Mouse (Mus musculus) kidney, embryonic 15.5 days (tissue): ENCODE results near the gene Nob1. TPM values are rescaled to one million over a fixed set of nuclear protein-coding genes. Genes with fewer than 3 reads are reported as not detected.
A peak's percentile ranks its signal among the peaks of the same experiment; 100 is the strongest.

Experiments
- ATAC-seq: fragments of 200-750 bp; cut with Nextera tagmentation; replicated peaks from 2 replicates; pipeline ENCODE4 v1.8.0; 2017; ENCODE audit warnings: moderate TSS enrichment; ENCODE audit not compliant: low FRiP score
- H3K27ac ChIP-seq: fragments of 300-500 bp; sonication (generic); 2 replicates; pipeline ENCODE4 v1.5.1; 2015; ENCODE audit warnings: mild to moderate bottlenecking, inconsistent platforms
- H3K27me3 ChIP-seq: fragments of 300-500 bp; sonication (generic); 2 replicates; pipeline ENCODE4 v1.6.1; 2015; ENCODE audit warnings: inconsistent platforms
- H3K36me3 ChIP-seq: fragments of 300-500 bp; sonication (generic); 2 replicates; pipeline ENCODE4 v1.6.1; 2015; ENCODE audit warnings: inconsistent platforms
- H3K4me1 ChIP-seq: fragments of 300-500 bp; sonication (generic); 2 replicates; pipeline ENCODE4 v1.6.1; 2015; ENCODE audit warnings: inconsistent platforms
- H3K4me2 ChIP-seq: fragments of 300-500 bp; sonication (generic); 2 replicates; pipeline ENCODE4 v1.6.1; 2015; ENCODE audit warnings: moderate library complexity, mild to moderate bottlenecking, inconsistent platforms
- H3K4me3 ChIP-seq: fragments of 300-500 bp; sonication (generic); replicated peaks from 2 replicates; pipeline ENCODE4 v1.5.1; 2015; ENCODE audit warnings: mild to moderate bottlenecking, inconsistent platforms
- H3K9ac ChIP-seq: fragments of 300-500 bp; sonication (generic); 2 replicates; pipeline ENCODE4 v1.6.1; 2015; ENCODE audit warnings: mild to moderate bottlenecking, inconsistent platforms
- H3K9me3 ChIP-seq: fragments of 300-500 bp; sonication (generic); replicated peaks from 2 replicates; pipeline ENCODE4 v1.6.1; 2016; ENCODE audit warnings: inconsistent platforms
- WGBS: fragments of 180-500 bp; shearing (Covaris S2); methylation state at CpG from one replicate; pipeline ENCODE4 v1.1.7; 2015; ENCODE audit warnings: mixed read lengths; 5-methylcytosine and 5-hydroxymethylcytosine counted together
- polyA plus RNA-seq: library from polyadenylated mRNA; unstranded; fragments of >200 nt; fragmentation: Nextera tagmentation; extraction: Ambion mirVana; gene quantifications from 2 replicates; pipeline ENCODE4 v1.2.1, GENCODE M21; 2015

The Nob1 gene
- polyA plus RNA-seq, 1 experiment from 2014 or later = 89.0 TPM

- 72% methylated on average over 8 of the region's 8 CpGs for WGBS
Observed at GRCm38 (mm10) chr8:107430821-107431220, 6.0 kb upstream of the Nob1 start.

DNA sequence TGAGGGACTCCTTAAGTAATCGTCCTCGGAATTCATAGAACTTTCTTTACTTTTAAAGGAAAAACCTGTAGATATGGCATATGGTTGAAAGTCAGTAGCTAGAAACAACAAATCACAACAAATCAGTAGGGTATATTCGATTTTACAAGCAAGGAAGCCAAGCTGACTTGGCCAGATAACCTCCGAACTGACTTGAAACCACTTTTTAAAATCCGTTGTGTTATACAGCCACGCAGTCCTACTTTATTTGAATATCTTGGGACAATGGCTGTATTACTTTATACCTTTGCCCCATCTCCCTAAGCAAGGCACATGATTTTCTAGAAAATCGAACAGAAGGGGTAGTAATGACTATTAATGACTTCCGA lies 363 bp upstream of the Nob1 start:
- H3K4me1 ChIP-seq = peaks cover 14% of the 10 kb centered on the region
- no peaks in the 10 kb centered on the region for H3K9me3 ChIP-seq
- H3K4me3 ChIP-seq = peak overlapping the region; percentile 88; the same call in 1 of the 2 replicates
- no peak overlapping the region for H3K27ac ChIP-seq
- WGBS = 48% methylated on average over 8 of the region's 8 CpGs
- H3K9ac ChIP-seq = no peak overlapping the region
- H3K4me2 ChIP-seq = peak overlapping the region; percentile 77
- ATAC-seq = no peak
- H3K27me3 ChIP-seq = no peaks in the 10 kb centered on the region
- peaks cover 31% of the 10 kb centered on the region for H3K36me3 ChIP-seq

More at GRCm38 (mm10) chr8:107430821-107431220, 6.0 kb upstream of the Nob1 start:
- Histone ChIP-seq H3K4me2 (no peak overlapping the region), H3K9me3 (no peaks in the 10 kb centered on the region), H3K4me1 (peaks cover 6% of the 10 kb centered on the region), H3K27me3 (no peaks in the 10 kb centered on the region), H3K9ac (no peak overlapping the region), H3K36me3 (no peaks in the 10 kb centered on the region), H3K4me3 (no peak overlapping the region), H3K27ac (no peak overlapping the region)
- ATAC-seq = no peak

GRCm38 (mm10) chr8:107424176-107424575 lies 675 bp downstream of the Nob1 start:
- no peak for ATAC-seq
- no peaks in the 10 kb centered on the region for H3K9me3 ChIP-seq
- H3K27ac ChIP-seq = peak overlapping the region; percentile 76
- H3K36me3 ChIP-seq = peaks cover 42% of the 10 kb centered on the region
- WGBS = 27% methylated on average over 9 of the region's 9 CpGs
- no peaks in the 10 kb centered on the region for H3K27me3 ChIP-seq
- peak overlapping the region; percentile 77 for H3K4me2 ChIP-seq
- peak overlapping the region; percentile 84 for H3K9ac ChIP-seq
- H3K4me3 ChIP-seq = peak overlapping the region; percentile 88
- H3K4me1 ChIP-seq = peaks cover 14% of the 10 kb centered on the region

GRCm38 (mm10) chr8:107417001-107417400 lies 7.8 kb downstream of the Nob1 start:
- Histone ChIP-seq H3K36me3 (peaks cover 100% of the 10 kb centered on the region), H3K4me1 (no peaks in the 10 kb centered on the region; the same call in 1 of the 2 replicates), H3K9me3 (no peaks in the 10 kb centered on the region), H3K27ac (no peak overlapping the region), H3K4me2 (no peak overlapping the region), H3K27me3 (no peaks in the 10 kb centered on the region), H3K9ac (no peak overlapping the region), H3K4me3 (no peak overlapping the region)
- ATAC-seq = no peak
- WGBS = 91% methylated on average over 12 of the region's 12 CpGs

- no peaks in the 10 kb centered on the region for H3K9me3 ChIP-seq
- no peak overlapping the region for H3K4me3 ChIP-seq
- no peak overlapping the region for H3K9ac ChIP-seq
- WGBS = 93% methylated on average over 10 of the region's 10 CpGs
- no peak overlapping the region for H3K27ac ChIP-seq
- H3K4me2 ChIP-seq = no peak overlapping the region
- no peaks in the 10 kb centered on the region for H3K4me1 ChIP-seq
- H3K27me3 ChIP-seq = no peaks in the 10 kb centered on the region
- H3K36me3 ChIP-seq = peaks cover 100% of the 10 kb centered on the region
- ATAC-seq = no peak
Observed at GRCm38 (mm10) chr8:107413881-107414280, 11.0 kb downstream of the Nob1 start.

GRCm38 (mm10) chr8:107412552-107412951 lies 12.3 kb downstream of the Nob1 start:
- Histone ChIP-seq H3K9me3 (no peaks in the 10 kb centered on the region), H3K4me2 (no peak overlapping the region), H3K4me3 (no peak overlapping the region), H3K9ac (no peak overlapping the region), H3K4me1 (no peaks in the 10 kb centered on the region), H3K36me3 (peaks cover 92% of the 10 kb centered on the region), H3K27ac (no peak overlapping the region), H3K27me3 (no peaks in the 10 kb centered on the region)
- WGBS = 88% methylated on average over 8 of the region's 8 CpGs
- no peak for ATAC-seq

DNA sequence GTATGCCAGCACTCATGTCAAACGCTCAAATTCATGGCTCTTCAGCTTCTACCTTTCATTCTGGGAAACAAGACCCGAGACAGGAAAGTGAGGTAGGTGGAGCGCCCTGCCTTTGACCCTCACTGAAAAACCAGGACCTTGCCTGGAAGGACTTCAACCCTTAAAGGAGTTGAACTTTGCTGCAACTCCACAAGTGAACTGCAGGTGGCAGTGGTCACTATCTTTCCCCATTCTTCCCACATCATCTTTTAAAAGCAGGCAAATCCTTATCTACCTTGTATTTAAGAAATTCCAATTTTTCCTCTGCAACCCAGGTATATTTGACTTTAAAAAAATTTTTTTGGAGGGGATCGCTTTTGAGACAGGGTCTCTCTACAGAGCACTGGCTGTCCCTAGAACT lies 13.5 kb downstream of the Nob1 start:
- H3K9ac ChIP-seq = no peak overlapping the region
- no peaks in the 10 kb centered on the region for H3K9me3 ChIP-seq
- H3K4me1 ChIP-seq = no peaks in the 10 kb centered on the region
- no peak for ATAC-seq
- H3K27ac ChIP-seq = no peak overlapping the region
- H3K36me3 ChIP-seq = peaks cover 80% of the 10 kb centered on the region
- no peak overlapping the region for H3K4me2 ChIP-seq
- WGBS = 74% methylated on average over 4 of the region's 4 CpGs
- no peak overlapping the region for H3K4me3 ChIP-seq
- H3K27me3 ChIP-seq = no peaks in the 10 kb centered on the region

- H3K9me3 ChIP-seq = no peaks in the 10 kb centered on the region
- no peaks in the 10 kb centered on the region for H3K27me3 ChIP-seq
- H3K4me1 ChIP-seq = peaks cover 27% of the 10 kb centered on the region
- H3K4me3 ChIP-seq = no peak overlapping the region
- no peak for ATAC-seq
- peaks cover 26% of the 10 kb centered on the region for H3K36me3 ChIP-seq
- WGBS = 65% methylated on average over 3 of the region's 3 CpGs
- H3K27ac ChIP-seq = no peak overlapping the region
- no peak overlapping the region for H3K4me2 ChIP-seq
- no peak overlapping the region for H3K9ac ChIP-seq
Observed at GRCm38 (mm10) chr8:107405935-107406334, 18.9 kb downstream of the Nob1 start.

DNA sequence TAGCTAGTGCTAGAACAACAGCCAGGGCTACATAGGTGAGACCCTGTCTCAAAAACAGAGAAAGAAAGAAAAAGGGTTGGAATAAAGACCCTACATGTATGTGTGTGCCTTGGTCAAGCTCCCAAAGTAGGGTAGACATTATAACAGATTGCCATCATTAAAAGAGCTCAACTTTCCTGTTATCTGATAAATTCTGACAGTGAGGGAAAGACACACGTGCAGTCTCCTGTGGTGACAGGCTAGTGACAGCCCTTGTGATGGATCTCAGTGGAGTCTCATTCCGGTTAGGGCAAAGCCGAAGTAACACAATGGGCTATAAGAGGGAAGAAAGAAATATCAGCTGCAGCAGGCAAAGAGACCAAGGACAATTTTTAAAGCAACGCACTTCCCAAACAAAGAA lies 20.8 kb downstream of the Nob1 start:
- Histone ChIP-seq H3K27ac (no peak overlapping the region), H3K4me1 (peaks cover 32% of the 10 kb centered on the region), H3K4me3 (no peak overlapping the region), H3K9me3 (no peaks in the 10 kb centered on the region), H3K27me3 (no peaks in the 10 kb centered on the region), H3K9ac (no peak overlapping the region), H3K4me2 (no peak overlapping the region), H3K36me3 (peaks cover 7% of the 10 kb centered on the region)
- 73% methylated on average over 4 of the region's 4 CpGs for WGBS
- ATAC-seq = no peak

GRCm38 (mm10) chr8:107403038-107403781 lies 21.6 kb downstream of the Nob1 start, which contains the start of gene Nqo1:
Gene Nqo1, minus strand, starts transcription at chr8:107403206.
- Histone ChIP-seq H3K36me3 (peaks cover 2% of the 10 kb centered on the region), H3K9me3 (no peaks in the 10 kb centered on the region), H3K27me3 (no peaks in the 10 kb centered on the region), H3K27ac (peak within 1 kb of the TSS; percentile 48), H3K9ac (no peak within 1 kb of the TSS), H3K4me1 (peaks cover 32% of the 10 kb centered on the region), H3K4me3 (peak within 1 kb of the TSS; percentile 45), H3K4me2 (peak within 1 kb of the TSS; percentile 69)
- WGBS = 8% methylated on average over 22 of the region's 22 CpGs
- ATAC-seq = peak; percentile 97

DNA sequence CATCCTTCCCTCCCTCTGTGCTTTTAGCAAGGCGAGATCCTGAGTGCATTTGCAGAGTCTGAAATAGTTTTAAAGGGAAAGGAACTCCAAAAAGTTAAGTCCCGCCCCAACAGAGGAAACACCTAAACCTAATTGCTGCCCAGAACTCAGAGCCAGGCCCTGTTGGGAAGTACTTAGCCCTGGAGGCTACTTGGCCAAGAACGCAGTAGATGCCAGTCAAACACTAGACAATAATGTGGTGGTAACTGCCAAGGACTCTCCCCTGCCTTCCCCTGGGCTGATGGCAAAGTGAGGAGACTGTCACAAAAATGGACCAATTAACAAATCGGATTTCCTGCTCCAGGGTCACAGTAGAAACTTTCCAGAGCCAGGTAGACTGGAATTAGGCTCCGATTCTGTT lies 23.0 kb downstream of the Nob1 start:
- no peaks in the 10 kb centered on the region for H3K9me3 ChIP-seq
- no peak for ATAC-seq
- H3K36me3 ChIP-seq = no peaks in the 10 kb centered on the region
- H3K9ac ChIP-seq = no peak overlapping the region
- 80% methylated on average over 5 of the region's 5 CpGs for WGBS
- no peaks in the 10 kb centered on the region for H3K27me3 ChIP-seq
- no peak overlapping the region for H3K4me3 ChIP-seq
- H3K4me2 ChIP-seq = no peak overlapping the region; the same call in 1 of the 2 replicates
- H3K4me1 ChIP-seq = peaks cover 41% of the 10 kb centered on the region
- no peak overlapping the region for H3K27ac ChIP-seq

- no peak overlapping the region for H3K9ac ChIP-seq
- WGBS = 23% methylated on average over 9 of the region's 9 CpGs
- no peaks in the 10 kb centered on the region for H3K36me3 ChIP-seq
- H3K27me3 ChIP-seq = no peaks in the 10 kb centered on the region
- H3K27ac ChIP-seq = peak overlapping the region; percentile 51; the same call in 1 of the 2 replicates
- no peak for ATAC-seq
- H3K9me3 ChIP-seq = no peaks in the 10 kb centered on the region
- H3K4me2 ChIP-seq = no peak overlapping the region
- peaks cover 41% of the 10 kb centered on the region for H3K4me1 ChIP-seq
- no peak overlapping the region for H3K4me3 ChIP-seq
Observed at GRCm38 (mm10) chr8:107399495-107399894, 25.4 kb downstream of the Nob1 start.

GRCm38 (mm10) chr8:107397665-107398064 lies 27.2 kb downstream of the Nob1 start:
- Histone ChIP-seq H3K9ac (no peak overlapping the region), H3K4me3 (no peak overlapping the region), H3K4me1 (peaks cover 28% of the 10 kb centered on the region), H3K27me3 (no peaks in the 10 kb centered on the region), H3K4me2 (no peak overlapping the region), H3K27ac (no peak overlapping the region), H3K36me3 (no peaks in the 10 kb centered on the region), H3K9me3 (no peaks in the 10 kb centered on the region)
- WGBS = 46% methylated on average over 12 of the region's 12 CpGs
- no peak for ATAC-seq
